Mouse (Mus musculus): Measurements from ENCODE around the gene Mapk12. TPM values are rescaled to one million over a fixed set of nuclear protein-coding genes. Genes with fewer than 3 reads are reported as not detected.

Mapk12 gene
- total RNA-seq, 2 experiments from 2014 or later = 8.4 to 9.6 TPM

DNA sequence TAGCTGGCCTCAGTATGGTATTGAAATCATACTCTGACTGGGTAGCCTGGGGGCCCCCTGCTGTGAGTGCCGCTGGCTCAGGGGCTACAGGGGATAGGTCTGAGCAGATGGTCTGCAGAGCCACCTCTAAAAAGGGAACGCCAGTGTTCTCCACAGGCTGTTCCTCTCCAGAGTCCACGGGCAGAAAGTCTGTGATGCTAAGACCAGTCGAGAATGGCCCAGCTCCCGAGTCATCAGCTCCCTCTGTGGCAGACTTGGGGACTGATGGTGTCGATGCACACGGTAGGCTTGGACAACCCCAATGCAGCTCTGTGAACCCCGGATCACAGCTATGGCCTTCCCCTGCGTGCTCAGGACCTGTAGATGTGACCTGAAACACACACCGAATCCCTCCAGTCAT is 36.6 kb downstream of the Mapk12 start:
- DNase-seq (ENCODE audit: low spot score in 2 of 2) = no peak

DNA sequence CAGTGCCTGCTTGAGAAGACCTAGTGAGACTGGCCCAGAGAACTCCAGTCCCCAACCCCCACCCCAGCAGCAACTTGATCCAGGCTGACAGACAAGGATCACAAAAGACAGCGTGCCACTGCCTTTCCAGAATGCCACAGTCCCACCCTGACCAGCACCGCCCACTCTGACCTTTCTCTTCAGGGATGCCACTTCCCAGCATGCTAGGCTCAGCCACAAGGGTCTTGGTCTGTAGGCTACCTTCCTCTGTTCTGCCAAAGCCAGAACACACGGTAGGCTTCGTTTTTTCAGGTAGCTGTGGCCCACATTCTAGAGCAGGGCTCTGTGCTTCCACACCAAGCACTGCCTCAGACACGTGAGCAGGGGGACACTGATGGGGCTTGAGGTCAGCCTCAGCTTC is 37.9 kb downstream of the Mapk12 start:
- no peak for DNase-seq (ENCODE audit: low spot score in 2 of 2)

DNA sequence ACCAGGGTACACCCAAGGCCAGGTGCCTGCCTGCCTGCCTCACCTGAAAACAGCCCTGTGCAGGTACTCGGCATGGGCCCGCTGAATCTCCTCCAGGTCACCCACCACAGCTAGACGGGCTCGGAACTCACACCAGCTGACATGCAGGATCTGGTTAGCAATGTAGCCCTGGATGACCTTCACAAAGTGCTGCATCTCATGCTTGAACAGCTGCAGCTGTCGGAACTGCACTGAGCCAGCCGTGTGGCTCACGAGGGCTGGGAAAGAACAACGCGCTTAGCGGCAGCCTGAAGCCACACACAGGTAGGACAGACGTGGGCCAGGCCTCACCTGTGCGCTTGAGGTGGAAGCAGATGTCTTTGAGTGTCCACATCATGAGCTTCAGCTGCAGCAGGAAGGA is 39.7 kb downstream of the Mapk12 start:
- no peak for DNase-seq (ENCODE audit: low spot score in 2 of 2)

DNA sequence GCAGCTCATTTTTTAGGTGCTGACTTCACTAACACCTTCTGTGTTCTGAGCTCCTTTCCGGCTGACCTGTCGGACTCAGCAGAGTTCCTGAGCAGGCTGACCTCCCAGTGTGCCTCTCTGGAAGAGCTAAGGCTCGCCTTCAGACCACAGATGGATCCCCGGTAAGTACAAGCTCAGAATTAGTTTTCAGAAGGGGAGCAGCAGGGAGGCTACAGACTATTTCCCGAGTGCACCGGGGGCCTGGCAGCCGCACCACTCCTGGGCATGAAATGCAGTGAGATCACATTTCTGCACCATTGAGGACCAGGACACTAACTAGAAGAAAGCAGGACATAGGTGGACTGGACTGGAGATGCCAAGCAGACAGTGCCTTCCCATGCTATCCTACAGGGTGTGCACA is 41.9 kb downstream of the Mapk12 start:
- no peak for DNase-seq (ENCODE audit: low spot score in 2 of 2)

DNA sequence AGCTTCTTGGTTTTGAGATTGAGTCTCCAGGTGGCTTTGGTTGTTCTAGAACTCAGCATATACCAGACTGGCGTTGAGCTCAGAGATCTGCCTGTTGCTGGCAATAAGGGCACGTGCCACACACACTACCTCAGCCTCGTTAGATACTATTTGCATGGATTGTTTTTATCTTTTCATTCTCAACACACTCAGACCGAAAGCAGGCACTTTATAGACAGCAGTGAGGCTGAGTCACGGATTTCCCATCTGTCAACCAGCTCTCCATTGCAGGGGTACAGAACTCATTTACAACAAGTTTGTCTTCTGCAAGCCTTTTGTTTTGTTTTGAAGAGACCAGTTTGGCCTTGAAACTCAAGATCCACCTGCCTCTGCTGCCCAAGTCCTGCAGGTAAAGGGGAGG is 43.1 kb downstream of the Mapk12 start:
- DNase-seq (ENCODE audit: low spot score in 2 of 2) = no peak

DNA sequence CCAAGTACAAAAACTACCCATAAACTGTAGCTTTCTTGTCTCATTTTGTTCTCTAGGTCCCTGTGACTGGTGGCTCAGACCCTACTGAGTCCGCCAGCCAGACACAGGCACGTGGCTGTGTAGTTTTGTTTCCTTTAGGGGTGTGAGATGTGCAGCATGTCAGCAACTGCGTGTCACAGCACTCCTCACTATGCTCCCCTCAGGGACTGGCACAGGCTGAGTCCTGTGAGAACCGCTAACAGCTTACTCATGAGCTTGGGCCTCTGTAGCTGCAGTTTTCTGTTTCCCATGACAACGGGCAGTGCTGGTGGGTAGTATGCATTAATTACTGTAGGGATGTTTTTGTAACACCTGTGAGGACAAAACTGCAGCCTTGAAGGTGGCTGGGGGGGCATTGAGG is 48.3 kb downstream of the Mapk12 start:
- no peak for DNase-seq (ENCODE audit: low spot score in 2 of 2)

DNA sequence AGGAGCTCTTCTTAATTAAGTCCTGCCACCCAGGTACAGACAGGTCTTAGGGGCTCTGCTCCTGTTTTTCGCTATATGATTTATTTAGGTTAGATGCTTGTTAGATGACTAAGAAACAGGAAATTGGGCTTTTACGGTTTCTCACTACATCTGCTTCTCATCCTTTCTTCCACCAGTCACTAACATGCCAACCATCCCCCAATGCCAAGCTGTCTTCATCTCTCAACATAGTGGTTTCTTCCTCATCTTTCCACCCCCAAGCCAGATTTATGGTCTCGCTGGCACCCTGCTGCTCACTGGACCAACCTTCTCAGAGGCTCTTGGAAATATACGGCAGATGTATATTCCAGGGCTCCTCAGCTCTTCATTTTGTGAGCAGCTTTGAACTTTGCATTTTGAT is 49.8 kb downstream of the Mapk12 start:
- DNase-seq (ENCODE audit: low spot score in 2 of 2) = no peak

DNA sequence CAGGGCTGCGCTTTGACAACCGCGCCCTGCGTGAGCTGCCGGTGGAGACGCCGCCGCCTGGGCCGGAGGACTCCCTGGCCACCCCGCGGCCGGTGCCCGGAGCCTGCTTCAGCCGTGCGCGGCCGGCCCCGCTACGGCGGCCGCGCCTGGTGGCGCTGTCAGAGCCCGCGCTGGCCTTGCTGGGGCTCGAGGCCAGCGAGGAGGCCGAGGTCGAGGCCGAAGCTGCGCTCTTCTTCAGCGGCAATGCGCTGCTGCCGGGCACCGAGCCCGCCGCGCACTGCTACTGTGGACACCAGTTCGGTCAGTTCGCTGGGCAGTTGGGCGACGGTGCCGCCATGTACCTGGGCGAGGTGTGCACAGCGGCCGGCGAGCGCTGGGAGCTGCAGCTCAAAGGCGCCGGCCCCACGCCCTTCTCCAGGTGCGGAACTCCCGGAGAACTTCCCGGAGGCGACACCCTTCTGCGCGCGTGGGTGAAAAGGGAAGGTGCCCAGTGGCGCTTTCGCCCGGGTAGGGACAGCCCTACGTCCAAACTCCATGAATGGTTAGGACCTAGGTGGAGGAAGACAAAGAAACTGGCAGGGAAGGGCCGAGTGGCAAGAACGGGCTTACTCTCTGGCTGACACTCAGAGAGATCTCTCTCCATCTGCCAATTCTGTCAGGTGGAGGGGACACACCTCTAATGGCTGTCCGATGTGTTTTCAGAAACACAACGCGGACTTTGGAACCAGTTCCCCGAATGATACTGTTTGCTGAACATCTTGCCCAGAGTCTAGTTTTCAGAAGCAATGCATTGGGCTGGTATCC is 51.1 kb downstream of the Mapk12 start:
- DNase-seq (ENCODE audit: low spot score in 2 of 2) = peak in 1 of 2 experiments; percentile 46

DNA sequence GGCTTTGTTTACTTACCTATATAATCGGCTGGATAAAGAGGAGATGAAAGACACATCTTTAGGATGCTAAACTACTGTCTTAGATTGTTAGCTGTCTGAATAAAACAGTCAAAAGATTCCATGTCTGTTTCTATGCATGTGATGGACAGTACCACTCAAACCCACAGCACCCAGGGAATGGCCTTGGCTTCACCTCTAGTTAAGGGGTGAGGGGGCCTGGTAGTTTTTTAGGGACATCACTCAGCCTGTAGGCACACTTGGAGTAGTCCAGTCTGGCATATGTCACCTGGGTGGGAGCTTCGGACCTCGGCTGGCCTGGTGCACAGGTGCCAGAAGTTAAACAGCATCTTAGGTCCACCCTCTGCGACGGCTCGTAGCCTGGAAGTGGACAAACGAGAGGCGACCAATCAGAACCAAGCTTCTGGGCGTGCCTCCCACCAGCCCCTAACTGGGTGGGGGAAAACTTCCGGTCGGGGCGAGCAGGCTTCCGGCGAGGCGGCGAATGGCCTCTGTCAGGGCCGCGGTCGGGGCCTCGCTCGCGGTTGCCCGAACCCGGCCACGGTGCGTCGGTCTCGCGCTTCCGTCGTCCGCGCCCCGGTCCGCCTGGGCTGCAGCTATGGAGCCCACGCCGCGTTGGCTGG is 51.8 kb downstream of the Mapk12 start, which contains the start of gene Selenoo:
TSS of gene Selenoo (plus strand) at position 478 of the 641 bp plus-strand sequence.
- peak; percentile 84 to 90 for DNase-seq (ENCODE audit: low spot score in 2 of 2)

DNA sequence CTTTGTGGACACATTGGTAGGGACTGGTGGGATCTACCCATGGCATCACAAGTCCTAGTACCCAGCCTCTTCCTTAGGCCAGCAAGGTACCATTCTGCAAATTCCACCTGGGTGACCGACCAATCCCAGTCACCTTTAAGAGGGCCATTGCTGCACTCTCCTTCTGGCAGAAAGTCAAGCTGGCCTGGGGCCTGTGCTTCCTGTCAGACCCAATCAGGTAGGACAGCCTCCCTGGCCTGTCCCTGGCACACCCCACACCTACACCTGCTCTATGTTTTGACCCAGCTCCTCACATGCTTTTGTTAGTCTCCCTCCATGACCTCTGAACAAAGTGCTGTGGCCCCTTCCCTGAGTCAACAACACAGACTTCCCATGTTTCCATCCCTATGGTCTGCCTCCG is 55.7 kb downstream of the Mapk12 start:
- DNase-seq (ENCODE audit: low spot score in 2 of 2) = no peak

DNA sequence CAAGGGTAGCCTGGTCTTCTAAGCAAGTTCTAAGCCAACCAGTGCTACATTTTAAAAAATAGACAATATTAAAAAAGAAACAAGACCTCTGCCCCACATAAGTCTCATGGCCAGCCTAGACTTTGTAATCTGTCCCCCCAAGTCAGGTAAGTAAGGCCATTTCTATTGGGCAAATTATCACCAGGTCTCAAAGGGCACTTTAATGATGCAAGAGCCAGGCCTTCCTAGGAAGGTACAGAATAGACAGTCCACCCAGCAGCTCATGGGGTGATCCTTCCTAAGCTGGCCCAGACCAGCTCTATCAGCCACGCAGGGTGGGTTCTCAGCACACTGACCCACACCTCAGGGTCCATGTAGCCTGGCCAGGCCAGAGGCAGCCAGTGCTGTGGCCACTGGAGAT is 56.6 kb downstream of the Mapk12 start:
- DNase-seq (ENCODE audit: low spot score in 2 of 2) = no peak

Small RNA genes within 50 kb of the gene (microRNA-seq; reads per million reads assigned to microRNA genes)
- gene Mir6958 (ENCODE audit: borderline number of aligned reads in 2 of 2) = 0.61 to 1.4 reads per million in 2 experiments
- gene Mir7118 (ENCODE audit: borderline number of aligned reads in 2 of 2) = 0 reads per million in 2 experiments

Other genes starting within 250 kb of the Mapk12 start
- gene Ttll8, start 186.3 kb downstream of the Mapk12 start, total RNA-seq (2021) = under 1 TPM in 1 of 2 experiments, not detected in 1; 0.10 TPM
- not detected for gene Mlc1, start 161.7 kb downstream of the Mapk12 start, total RNA-seq (2021)
- not detected for gene Mov10l1, start 157.8 kb downstream of the Mapk12 start, total RNA-seq (2021)
- gene Panx2, start 81.0 kb downstream of the Mapk12 start, total RNA-seq (2021) = 1 to 10 TPM in 1 of 2 experiments, under 1 TPM in 1; 0.96 to 1.2 TPM
- gene Trabd, start 65.6 kb downstream of the Mapk12 start, total RNA-seq (2021) = 10 to 100 TPM; 36.1 to 36.7 TPM
- 10 to 100 TPM; 32.3 to 39.5 TPM for gene Selenoo, start 51.6 kb downstream of the Mapk12 start, total RNA-seq (2021)
- 10 to 100 TPM; 10.8 to 13.0 TPM for gene Tubgcp6, start 17.6 kb downstream of the Mapk12 start, total RNA-seq (2021)
- 10 to 100 TPM; 11.4 to 12.4 TPM for gene Hdac10, start 12.0 kb downstream of the Mapk12 start, total RNA-seq (2021)
- 1 to 10 TPM; 3.7 to 3.8 TPM for gene Mapk11, start 8.9 kb upstream of the Mapk12 start, total RNA-seq (2021)
- 100 to 1,000 TPM in 1 of 2 experiments, 10 to 100 TPM in 1; 84.0 to 113 TPM for gene Plxnb2, start 40.1 kb upstream of the Mapk12 start, total RNA-seq (2021)
- gene Dennd6b, start 55.8 kb upstream of the Mapk12 start, total RNA-seq (2021) = 1 to 10 TPM; 5.2 to 5.4 TPM
- 10 to 100 TPM; 46.6 to 48.3 TPM for gene Ppp6r2, start 70.8 kb upstream of the Mapk12 start, total RNA-seq (2021)
- 10 to 100 TPM; 71.9 to 89.4 TPM for gene Sbf1, start 174.6 kb upstream of the Mapk12 start, total RNA-seq (2021)
- gene Adm2, start 182.0 kb upstream of the Mapk12 start, total RNA-seq (2021) = not detected
- gene Miox, start 193.7 kb upstream of the Mapk12 start, total RNA-seq (2021) = 1 to 10 TPM in 1 of 2 experiments, not detected in 1; 4.2 TPM
- 10 to 100 TPM; 34.4 to 40.0 TPM for gene Lmf2, start 215.0 kb upstream of the Mapk12 start, total RNA-seq (2021)
- gene Ncaph2, start 215.0 kb upstream of the Mapk12 start, total RNA-seq (2021) = 10 to 100 TPM; 67.7 to 69.6 TPM
- gene Sco2, start 233.1 kb upstream of the Mapk12 start, total RNA-seq (2021) = 10 to 100 TPM; 31.9 to 33.3 TPM
- under 1 TPM; 0.33 to 0.38 TPM for gene Tymp, start 236.3 kb upstream of the Mapk12 start, total RNA-seq (2021)
- under 1 TPM; 0.58 to 0.73 TPM for gene Odf3b, start 238.6 kb upstream of the Mapk12 start, total RNA-seq (2021)
- not detected for gene Klhdc7b, start 244.2 kb upstream of the Mapk12 start, total RNA-seq (2021)

All from adrenal gland, adult 18-20 months (tissue).